Mouse (Mus musculus): ENCODE data around the gene Atxn7l3. TPM values are rescaled to one million over a fixed set of nuclear protein-coding genes. Genes with fewer than 3 reads are reported as not detected.

Gene Atxn7l3
- polyA plus RNA-seq, 1 experiment from 2014 or later = 14.7 TPM

DNA sequence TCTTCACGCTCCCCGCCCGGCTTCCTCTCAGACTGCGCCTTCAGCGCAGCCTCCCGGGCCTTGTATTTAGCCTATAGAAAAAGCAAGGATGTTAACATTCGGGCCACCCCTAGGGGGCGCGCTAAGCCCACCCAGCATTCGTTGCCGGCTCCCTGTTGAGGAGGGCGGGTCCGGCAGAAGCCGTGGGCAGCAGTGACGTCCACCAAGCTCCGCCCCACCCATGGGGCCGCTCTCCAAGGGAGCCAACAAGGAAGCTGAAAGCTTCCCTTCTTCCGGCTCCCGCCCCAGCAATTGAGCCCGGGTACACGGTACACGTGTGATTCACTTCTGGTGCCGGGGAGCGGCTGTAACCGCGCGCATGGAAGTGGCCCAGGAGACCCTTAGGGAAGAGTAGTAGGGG lies 12.5 kb upstream of the Atxn7l3 start:
- peak overlapping the region; percentile 87 for H3K27ac ChIP-seq (ENCODE audit: low read depth, low read length)
- no peaks in the 10 kb centered on the region for H3K27me3 ChIP-seq (replicated peaks; ENCODE audit: control insufficient read depth, insufficient read depth, low read length)
- DNase-seq (ENCODE audit: low spot score) (peak; percentile 99), ATAC-seq (replicated peaks; ENCODE audit: low FRiP score) (peak; percentile 93)
- peak overlapping the region; percentile 76 for H3K9ac ChIP-seq (ENCODE audit: low read depth, low read length)
- no peaks in the 10 kb centered on the region for H3K9me3 ChIP-seq (ENCODE audit: control insufficient read depth, low read length)
- peaks cover 34% of the 10 kb centered on the region for H3K4me1 ChIP-seq (replicated peaks; ENCODE audit: control insufficient read depth, insufficient read depth, low read length)
- H3K36me3 ChIP-seq (ENCODE audit: control insufficient read depth, insufficient read depth, low read length) = peaks cover 45% of the 10 kb centered on the region
- H3K4me2 ChIP-seq = peak overlapping the region; percentile 86
- WGBS = 1% methylated on average over 27 of the region's 27 CpGs
- peak overlapping the region; percentile 57 for H3K4me3 ChIP-seq (ENCODE audit: low read depth, low read length)

DNA sequence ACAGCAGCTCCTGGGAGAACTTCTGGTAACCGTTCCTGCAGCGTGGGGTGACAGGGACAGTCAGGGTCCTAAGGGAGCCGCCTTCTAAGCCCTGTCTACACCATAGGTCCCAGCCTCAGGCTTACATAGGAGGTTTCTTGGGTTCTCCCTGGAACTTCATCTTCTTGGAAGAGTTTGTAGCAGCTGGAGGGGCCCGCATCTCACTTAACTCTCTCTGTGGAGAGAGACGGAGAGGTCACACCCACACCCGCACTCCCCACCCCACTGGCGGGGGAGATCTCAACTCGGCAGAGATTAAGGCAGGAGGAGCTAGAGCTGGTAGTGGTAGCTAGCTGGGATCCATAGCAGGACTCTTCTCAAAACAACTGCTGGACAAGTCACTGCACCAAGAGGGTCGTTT lies 11.7 kb upstream of the Atxn7l3 start:
- WGBS = 74% methylated on average over 9 of the region's 9 CpGs
- H3K36me3 ChIP-seq (ENCODE audit: control insufficient read depth, insufficient read depth, low read length) = peaks cover 38% of the 10 kb centered on the region
- H3K9me3 ChIP-seq (ENCODE audit: control insufficient read depth, low read length) = no peaks in the 10 kb centered on the region
- H3K9ac ChIP-seq (ENCODE audit: low read depth, low read length) = 0 out of 2 replicates have a peak overlapping the region, but pooled peaks have one; percentile 9
- no peak overlapping the region for H3K4me2 ChIP-seq
- no peak for DNase-seq (ENCODE audit: low spot score)
- H3K4me1 ChIP-seq (replicated peaks; ENCODE audit: control insufficient read depth, insufficient read depth, low read length) = peaks cover 34% of the 10 kb centered on the region
- H3K27ac ChIP-seq (ENCODE audit: low read depth, low read length) = no peak overlapping the region
- no peak overlapping the region; the same call in 1 of the 2 replicates for H3K4me3 ChIP-seq (ENCODE audit: low read depth, low read length)
- no peak for ATAC-seq (replicated peaks; ENCODE audit: low FRiP score)
- no peaks in the 10 kb centered on the region for H3K27me3 ChIP-seq (replicated peaks; ENCODE audit: control insufficient read depth, insufficient read depth, low read length)

- Histone ChIP-seq H3K27ac (ENCODE audit: low read depth, low read length) (no peak overlapping the region), H3K4me1 (replicated peaks; ENCODE audit: control insufficient read depth, insufficient read depth, low read length) (peaks cover 22% of the 10 kb centered on the region), H3K4me3 (ENCODE audit: low read depth, low read length) (no peak overlapping the region), H3K36me3 (ENCODE audit: control insufficient read depth, insufficient read depth, low read length) (peaks cover 30% of the 10 kb centered on the region), H3K4me2 (no peak overlapping the region), H3K27me3 (replicated peaks; ENCODE audit: control insufficient read depth, insufficient read depth, low read length) (no peaks in the 10 kb centered on the region), H3K9ac (ENCODE audit: low read depth, low read length) (no peak overlapping the region), H3K9me3 (ENCODE audit: control insufficient read depth, low read length) (no peaks in the 10 kb centered on the region)
- ATAC-seq (replicated peaks; ENCODE audit: low FRiP score) (no peak), DNase-seq (ENCODE audit: low spot score) (no peak)
- WGBS = 72% methylated on average over 3 of the region's 3 CpGs
Measured at GRCm38 (mm10) chr11:102305359-102305758, 8.9 kb upstream of the Atxn7l3 start.

GRCm38 (mm10) chr11:102304141-102304540 lies 7.7 kb upstream of the Atxn7l3 start:
- Histone ChIP-seq H3K9me3 (ENCODE audit: control insufficient read depth, low read length) (no peaks in the 10 kb centered on the region), H3K27ac (ENCODE audit: low read depth, low read length) (no peak overlapping the region), H3K4me1 (replicated peaks; ENCODE audit: control insufficient read depth, insufficient read depth, low read length) (peaks cover 10% of the 10 kb centered on the region), H3K27me3 (replicated peaks; ENCODE audit: control insufficient read depth, insufficient read depth, low read length) (no peaks in the 10 kb centered on the region), H3K36me3 (ENCODE audit: control insufficient read depth, insufficient read depth, low read length) (peaks cover 26% of the 10 kb centered on the region), H3K4me2 (no peak overlapping the region), H3K4me3 (ENCODE audit: low read depth, low read length) (no peak overlapping the region), H3K9ac (ENCODE audit: low read depth, low read length) (no peak overlapping the region)
- WGBS = 64% methylated on average over 2 of the region's 2 CpGs
- no peak for ATAC-seq (replicated peaks; ENCODE audit: low FRiP score)
- no peak for DNase-seq (ENCODE audit: low spot score)

- Histone ChIP-seq H3K4me1 (replicated peaks; ENCODE audit: control insufficient read depth, insufficient read depth, low read length) (peaks cover 13% of the 10 kb centered on the region), H3K27me3 (replicated peaks; ENCODE audit: control insufficient read depth, insufficient read depth, low read length) (no peaks in the 10 kb centered on the region), H3K27ac (ENCODE audit: low read depth, low read length) (no peak overlapping the region), H3K4me2 (no peak overlapping the region), H3K36me3 (ENCODE audit: control insufficient read depth, insufficient read depth, low read length) (no peaks in the 10 kb centered on the region), H3K4me3 (ENCODE audit: low read depth, low read length) (no peak overlapping the region), H3K9ac (ENCODE audit: low read depth, low read length) (no peak overlapping the region), H3K9me3 (ENCODE audit: control insufficient read depth, low read length) (no peaks in the 10 kb centered on the region)
- 19% methylated on average over 1 of the region's 1 CpGs for WGBS
- DNase-seq (ENCODE audit: low spot score) (no peak), ATAC-seq (replicated peaks; ENCODE audit: low FRiP score) (no peak)
Measured at GRCm38 (mm10) chr11:102299839-102300238, 3.4 kb upstream of the Atxn7l3 start.

DNA sequence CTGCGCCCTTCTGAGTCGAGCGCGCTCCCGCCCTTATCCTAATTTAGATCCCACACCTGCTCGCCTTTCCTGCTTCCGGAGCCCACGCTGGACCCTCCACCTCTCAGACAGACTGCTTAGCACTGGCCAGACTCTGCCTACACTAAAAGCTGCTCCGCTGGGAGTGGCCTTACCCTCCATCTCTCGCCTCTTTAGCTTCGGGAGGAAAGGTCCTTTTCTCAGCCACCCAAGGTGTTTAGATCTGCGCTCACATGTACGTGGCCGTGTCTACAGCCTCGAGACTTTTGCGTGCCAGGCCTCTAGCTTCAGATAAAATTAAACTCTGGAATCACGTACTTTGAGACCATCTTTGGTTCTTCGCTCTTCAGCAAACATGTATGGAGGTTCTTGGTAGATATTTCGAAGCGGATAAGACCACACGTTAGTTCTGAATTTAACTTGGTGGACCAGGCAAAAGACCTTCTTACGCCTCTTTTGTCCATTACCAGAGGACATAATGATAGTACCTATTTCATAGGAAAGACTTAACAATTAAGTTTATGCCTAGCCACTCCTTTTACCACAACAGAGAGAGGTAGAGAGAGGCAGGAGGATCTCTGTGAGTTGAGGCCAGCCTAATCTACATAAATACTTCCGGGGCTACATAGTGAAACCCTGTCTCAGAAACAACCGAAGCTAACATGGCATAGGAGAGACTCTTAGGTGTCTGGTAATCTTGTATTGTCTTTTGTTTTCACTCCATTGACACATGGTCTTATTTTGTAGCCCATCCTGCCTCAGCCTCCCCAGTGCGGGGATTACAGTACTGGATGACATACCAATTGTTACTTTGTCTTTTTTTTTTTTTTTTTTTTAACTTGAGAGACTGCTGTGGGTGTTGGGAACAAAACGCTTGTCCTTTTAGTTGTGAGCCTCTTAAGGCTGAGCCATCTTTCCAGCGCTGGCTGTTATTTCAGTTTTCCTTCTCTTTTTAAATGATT lies 1.4 kb upstream of the Atxn7l3 start:
- Histone ChIP-seq H3K4me2 (peak overlapping the region; percentile 67), H3K9me3 (ENCODE audit: control insufficient read depth, low read length) (no peaks in the 10 kb centered on the region), H3K4me3 (ENCODE audit: low read depth, low read length) (peak overlapping the region; percentile 77), H3K36me3 (ENCODE audit: control insufficient read depth, insufficient read depth, low read length) (peaks cover 9% of the 10 kb centered on the region), H3K4me1 (replicated peaks; ENCODE audit: control insufficient read depth, insufficient read depth, low read length) (peaks cover 20% of the 10 kb centered on the region), H3K27me3 (replicated peaks; ENCODE audit: control insufficient read depth, insufficient read depth, low read length) (no peaks in the 10 kb centered on the region), H3K27ac (ENCODE audit: low read depth, low read length) (peak overlapping the region; percentile 100), H3K9ac (ENCODE audit: low read depth, low read length) (peak overlapping the region; percentile 67)
- DNase-seq (ENCODE audit: low spot score) (no peak), ATAC-seq (replicated peaks; ENCODE audit: low FRiP score) (no peak; the same call in 1 of the 2 replicates)
- WGBS = 22% methylated on average over 27 of the region's 27 CpGs

DNA sequence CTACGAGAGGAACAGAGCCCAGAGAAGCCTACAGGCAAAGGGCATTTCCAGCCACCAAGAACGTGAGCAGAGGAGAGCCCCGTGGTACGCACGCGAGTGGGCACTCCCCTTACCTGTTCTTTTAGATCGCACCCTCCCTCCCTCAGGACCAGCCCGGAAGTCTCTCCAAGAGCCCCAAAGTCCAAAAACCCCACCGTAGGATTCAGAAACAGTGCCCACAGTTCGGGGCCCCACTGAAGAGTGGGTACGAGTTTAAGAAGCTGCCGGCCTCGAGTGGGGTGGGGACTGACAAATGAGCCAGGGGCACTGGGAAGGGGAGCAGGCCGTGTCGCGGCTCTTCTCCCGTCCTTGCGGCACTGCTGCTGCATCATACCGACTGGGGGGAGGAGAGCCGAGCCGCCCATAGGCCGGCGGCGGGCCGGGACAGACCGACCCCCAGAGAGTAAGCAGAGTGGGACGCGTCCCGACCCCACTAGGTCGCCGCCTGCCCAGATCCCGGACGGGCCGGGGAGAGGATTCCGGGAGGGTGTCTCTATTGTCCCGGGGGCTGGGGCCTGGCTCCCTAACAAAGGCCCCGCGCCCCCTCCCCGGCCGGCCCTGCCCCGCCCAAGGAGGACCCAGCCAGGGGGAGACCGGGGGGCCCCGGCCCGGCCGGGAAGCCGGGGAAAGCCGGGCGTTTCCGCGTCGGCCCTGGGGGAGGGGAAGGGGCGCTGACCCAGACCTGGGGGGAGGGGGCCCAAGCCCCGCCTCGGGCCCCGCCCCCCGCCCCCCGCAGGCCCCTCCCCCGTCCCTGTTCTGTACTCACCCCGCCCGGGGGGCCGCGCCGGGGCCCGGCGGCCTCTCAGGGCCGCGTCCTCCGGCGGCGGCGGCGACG lies 596 bp downstream of the Atxn7l3 start:
- ATAC-seq (replicated peaks; ENCODE audit: low FRiP score) (peak; percentile 47), DNase-seq (ENCODE audit: low spot score) (peak; percentile 84)
- H3K27me3 ChIP-seq (replicated peaks; ENCODE audit: control insufficient read depth, insufficient read depth, low read length) = no peaks in the 10 kb centered on the region
- H3K4me3 ChIP-seq (ENCODE audit: low read depth, low read length) = peak overlapping the region; percentile 77
- no peaks in the 10 kb centered on the region for H3K9me3 ChIP-seq (ENCODE audit: control insufficient read depth, low read length)
- peak overlapping the region; percentile 100 for H3K27ac ChIP-seq (ENCODE audit: low read depth, low read length)
- H3K9ac ChIP-seq (ENCODE audit: low read depth, low read length) = peak overlapping the region; percentile 67
- WGBS = 1% methylated on average over 43 of the region's 73 CpGs
- peaks cover 20% of the 10 kb centered on the region for H3K4me1 ChIP-seq (replicated peaks; ENCODE audit: control insufficient read depth, insufficient read depth, low read length)
- H3K4me2 ChIP-seq = peak overlapping the region; percentile 67
- peaks cover 28% of the 10 kb centered on the region for H3K36me3 ChIP-seq (ENCODE audit: control insufficient read depth, insufficient read depth, low read length)

- Histone ChIP-seq H3K4me2 (peak overlapping the region; percentile 67), H3K36me3 (ENCODE audit: control insufficient read depth, insufficient read depth, low read length) (peaks cover 31% of the 10 kb centered on the region), H3K4me3 (ENCODE audit: low read depth, low read length) (peak overlapping the region; percentile 77), H3K27ac (ENCODE audit: low read depth, low read length) (peak overlapping the region; percentile 100), H3K9me3 (ENCODE audit: control insufficient read depth, low read length) (no peaks in the 10 kb centered on the region), H3K27me3 (replicated peaks; ENCODE audit: control insufficient read depth, insufficient read depth, low read length) (no peaks in the 10 kb centered on the region), H3K9ac (ENCODE audit: low read depth, low read length) (peak overlapping the region; percentile 67), H3K4me1 (replicated peaks; ENCODE audit: control insufficient read depth, insufficient read depth, low read length) (peaks cover 20% of the 10 kb centered on the region)
- ATAC-seq (replicated peaks; ENCODE audit: low FRiP score) = no peak
- DNase-seq (ENCODE audit: low spot score) = no peak
- 79% methylated on average over 12 of the region's 12 CpGs for WGBS
Measured at GRCm38 (mm10) chr11:102294887-102295597, 1.4 kb downstream of the Atxn7l3 start.

All from liver, embryonic 11.5 days (tissue).